Mouse (Mus musculus): ENCODE measurements at regions not wholly inside any gene's neighbourhood (a gene's known extent, or its start where the extent isn't known, plus 50 kb on each side); places are given as distances from the start of the nearest gene placed in this dataset.
"Not testable (repeated sequence)": the region's sequence is repeated elsewhere in the genome, so short reads cannot be mapped to it uniquely, and the experiment has no call there.

DNA sequence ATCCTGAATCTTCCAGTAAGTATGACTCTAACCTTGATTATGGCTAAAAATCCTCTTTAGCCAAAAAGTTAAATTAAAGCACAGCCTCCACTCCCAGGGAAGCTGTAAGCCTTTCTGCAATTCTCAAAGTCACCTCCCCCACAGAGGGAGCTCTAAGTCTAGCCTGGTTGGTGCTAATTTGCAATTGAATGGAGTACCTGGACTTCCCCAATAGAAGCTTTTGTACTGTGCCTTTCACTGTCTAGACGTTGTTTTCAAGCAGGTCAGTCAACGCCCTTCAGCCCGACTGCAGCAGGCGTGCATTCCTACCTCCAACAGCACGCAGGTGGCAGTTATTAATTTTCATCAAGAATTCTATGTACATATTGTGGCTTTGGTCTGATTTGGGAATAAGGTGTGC is 87.2 kb downstream of the Catsperg2 start:
- DNase-seq (ENCODE audit: extremely low read depth, insufficient read length, low spot score): not testable (repeated sequence)

DNA sequence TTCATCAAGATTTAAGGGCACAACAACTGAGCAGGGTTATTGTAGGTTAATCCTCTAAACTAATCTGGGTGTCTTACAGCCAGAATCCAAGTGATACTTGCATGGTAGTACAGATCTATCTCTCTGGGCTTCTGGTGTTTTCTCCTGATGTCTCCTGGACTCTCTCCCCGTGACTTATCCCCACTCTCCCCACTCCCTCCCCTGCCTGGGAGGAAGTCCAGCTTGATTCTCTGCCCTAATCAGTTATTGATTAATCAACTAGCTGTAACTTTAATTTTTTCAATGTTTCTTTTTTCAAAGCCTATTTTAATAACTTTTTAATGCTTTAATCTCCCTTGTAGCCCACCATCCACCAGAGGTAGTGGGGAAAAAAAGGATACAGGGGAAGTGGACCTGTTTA is 83.9 kb upstream of the Sipa1l3 start:
- DNase-seq (ENCODE audit: extremely low read depth, insufficient read length, low spot score): no peak

DNA sequence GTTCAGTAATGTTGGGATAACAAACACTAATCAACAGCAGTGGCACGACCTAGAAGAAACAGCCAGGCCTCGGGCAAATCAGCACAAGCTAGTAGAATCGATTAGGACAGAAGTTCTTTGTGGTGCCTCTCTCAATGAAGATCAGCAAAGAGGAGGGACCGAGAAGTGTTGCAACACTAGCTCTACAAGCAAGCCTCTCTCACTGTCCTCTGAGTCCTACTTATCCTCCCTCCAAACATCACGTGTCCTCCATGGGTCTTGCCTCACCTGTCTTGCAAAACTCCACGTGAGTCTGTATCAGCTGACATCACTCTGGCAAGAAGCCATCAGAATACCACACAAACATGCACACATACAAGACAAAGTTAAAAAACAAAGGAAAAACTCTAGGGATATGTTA is 82.9 kb upstream of the Sipa1l3 start:
- DNase-seq (ENCODE audit: extremely low read depth, insufficient read length, low spot score): no peak

DNA sequence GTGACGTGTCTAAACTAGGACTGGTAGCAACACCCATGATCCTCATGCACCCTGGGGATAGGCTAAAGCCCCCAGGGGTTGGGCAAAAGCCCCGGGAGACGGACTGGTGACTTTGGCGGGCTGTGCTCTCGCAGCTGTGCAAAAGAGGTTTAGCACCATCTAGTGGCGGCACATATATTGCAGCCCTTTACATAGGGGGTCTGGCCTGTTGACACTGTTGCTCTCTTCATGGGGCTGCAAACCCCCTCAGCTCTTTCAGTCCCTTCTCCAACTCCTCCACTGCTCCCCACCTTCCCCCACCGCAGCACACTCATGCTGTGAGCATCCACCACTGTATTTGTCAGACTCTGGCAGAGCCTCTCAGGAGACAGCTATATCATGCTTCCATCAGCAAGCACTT is 78.8 kb upstream of the Sipa1l3 start:
- DNase-seq (ENCODE audit: extremely low read depth, insufficient read length, low spot score): peak; percentile 34

DNA sequence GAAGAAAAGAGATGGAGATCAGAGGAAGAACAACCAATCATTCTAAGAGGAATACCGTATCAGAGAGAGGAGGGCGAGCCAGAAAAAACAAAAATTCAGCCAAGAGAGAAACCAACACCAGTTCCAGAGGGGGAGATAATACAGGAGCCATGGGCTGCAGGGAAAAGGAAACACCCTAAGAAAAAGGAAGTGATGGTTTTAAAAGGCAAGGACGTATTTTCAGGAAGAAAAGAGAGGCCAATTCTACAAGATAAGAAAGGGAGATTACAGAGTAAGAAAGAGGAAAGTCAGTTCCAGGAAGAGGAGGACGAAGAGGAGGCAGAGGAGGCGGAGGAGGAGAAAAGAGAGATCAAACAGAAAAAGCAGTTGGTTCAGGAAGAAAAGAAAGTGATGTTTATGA is 59.7 kb upstream of the Sipa1l3 start:
- DNase-seq (ENCODE audit: extremely low read depth, insufficient read length, low spot score): no peak

DNA sequence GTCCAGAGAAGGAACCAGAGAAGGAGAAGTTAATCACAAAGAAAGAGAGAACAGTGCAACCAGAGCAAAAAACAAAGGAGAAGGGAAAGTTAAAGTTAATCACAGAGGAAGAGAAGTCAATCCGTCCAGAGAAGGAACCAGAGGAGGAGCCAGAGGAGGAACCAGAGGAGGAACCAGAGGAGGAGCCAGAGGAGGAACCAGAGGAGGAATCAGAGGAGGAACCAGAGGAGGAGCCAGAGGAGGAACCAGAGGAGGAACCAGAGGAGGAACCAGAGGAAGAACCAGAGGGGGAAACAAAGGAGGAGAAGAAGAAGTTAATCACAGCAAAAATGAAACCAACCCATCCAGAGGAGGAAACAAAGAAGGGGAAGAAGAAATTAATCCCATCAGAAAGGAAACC is 57.2 kb upstream of the Sipa1l3 start:
- no peak for DNase-seq (ENCODE audit: extremely low read depth, insufficient read length, low spot score)

Data from 3134 (cell line).